Mouse (Mus musculus) retina, postnatal 1 day (tissue): Measurements from ENCODE around the gene Cpm.
"Not testable (repeated sequence)": the region's sequence is repeated elsewhere in the genome, so short reads cannot be mapped to it uniquely, and the experiment has no call there.

Experiments
- DNase-seq: peaks from one replicate; pipeline ENCODE4 v3.0.0-alpha.2; 2012

The Cpm gene

DNA sequence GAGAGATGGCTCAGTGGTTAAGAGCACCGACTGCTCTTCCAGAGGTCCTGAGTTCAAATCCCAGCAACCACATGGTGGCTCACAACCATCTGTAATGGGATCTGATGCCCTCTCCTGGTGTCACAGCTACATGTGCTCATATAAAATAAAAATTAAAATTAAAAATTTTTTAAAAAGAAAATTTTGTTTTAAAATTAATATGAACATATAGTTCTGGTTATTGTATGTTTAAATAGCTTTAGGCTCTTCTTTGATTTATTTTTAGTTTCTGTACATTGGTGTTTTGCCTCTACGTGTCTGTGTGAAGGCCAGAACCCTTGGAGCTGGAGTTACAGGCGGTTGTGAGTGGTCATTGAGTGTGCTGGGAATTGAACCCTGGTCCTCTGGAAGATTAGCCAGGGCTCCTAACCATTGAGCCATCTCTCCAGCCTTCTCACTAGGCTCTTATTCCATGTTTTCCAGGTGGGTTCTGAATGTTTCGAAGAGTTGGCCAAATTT lies 97.6 kb downstream of the Cpm start:
- no peak for DNase-seq

DNA sequence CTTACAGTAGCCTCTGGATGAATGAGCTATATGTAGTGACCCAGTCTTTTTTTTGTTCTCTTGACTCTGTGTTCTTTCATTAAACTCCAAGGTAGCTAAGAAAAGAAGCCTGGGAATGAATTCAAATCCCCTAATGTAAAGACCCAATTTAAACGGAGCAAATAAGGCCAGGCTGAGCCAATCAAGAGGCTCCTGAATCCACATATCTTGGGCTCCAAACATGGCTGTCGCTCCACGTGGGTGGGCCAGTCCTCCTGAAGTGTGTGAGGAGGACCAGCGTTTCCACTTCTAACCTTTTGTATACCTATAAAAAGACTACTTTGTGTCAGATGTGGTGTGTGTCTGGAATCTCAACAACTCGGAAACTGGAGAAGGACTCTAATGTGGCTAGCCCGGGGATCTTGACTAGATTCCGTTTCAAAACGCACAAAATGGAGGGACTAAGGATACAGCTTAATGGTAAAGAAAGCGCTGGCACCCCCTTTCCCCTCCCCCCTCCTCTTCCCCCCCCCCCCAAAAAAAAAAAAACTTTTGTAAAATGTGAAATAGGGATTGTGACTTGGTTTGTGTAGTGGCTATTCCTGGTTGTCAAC lies 98.3 kb downstream of the Cpm start:
- no peak for DNase-seq

DNA sequence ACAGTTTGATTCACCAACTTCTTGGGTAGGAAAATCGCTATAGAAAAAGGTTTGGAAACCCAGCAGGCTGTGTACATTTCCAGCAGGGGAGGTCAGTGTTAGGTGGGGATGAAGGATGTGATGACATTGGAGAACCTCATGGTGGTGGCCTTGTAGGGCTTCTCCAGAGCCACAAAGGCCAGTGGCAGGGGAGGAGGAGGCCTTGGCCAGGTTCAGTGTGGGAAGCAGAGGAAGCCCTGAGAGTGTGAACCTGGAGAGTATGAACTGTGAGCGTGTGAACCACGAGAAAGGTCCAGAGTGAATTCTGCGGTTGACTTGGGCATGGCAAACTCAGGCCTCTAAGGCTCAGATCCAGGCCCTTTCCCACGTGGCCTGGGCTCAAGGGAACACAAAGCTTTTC lies 99.3 kb downstream of the Cpm start:
- no peak for DNase-seq

DNA sequence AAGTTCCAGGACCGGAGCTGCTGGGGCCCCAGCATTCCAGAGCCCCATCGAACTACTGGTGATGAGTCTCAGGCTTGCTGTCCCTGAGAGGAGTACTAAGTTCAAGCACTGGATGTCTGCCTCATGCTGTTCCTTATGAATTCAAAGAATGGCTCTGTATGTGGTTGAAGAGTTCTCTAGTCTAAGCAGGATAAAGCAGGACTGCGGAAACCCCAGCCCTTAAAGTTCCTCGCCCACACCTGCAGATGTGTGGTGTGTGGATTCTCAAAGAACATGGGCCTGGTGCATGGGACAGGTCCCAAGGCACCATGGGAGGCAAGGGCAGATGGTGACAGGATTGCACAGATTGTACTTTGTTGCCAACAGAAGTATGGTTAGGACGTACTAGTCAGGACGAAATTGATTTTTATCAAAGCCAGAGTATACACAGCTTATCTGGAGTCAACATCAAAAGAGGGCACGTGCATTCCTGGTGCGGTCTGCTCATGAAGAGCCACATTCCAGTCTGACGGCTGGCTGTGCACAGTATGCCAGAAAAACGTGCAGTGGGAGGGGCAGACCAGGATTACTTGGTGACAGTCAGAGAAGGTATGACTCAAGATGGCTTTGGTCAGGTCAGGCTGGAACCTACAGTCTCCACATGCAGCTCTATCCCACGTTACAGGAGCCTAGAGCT lies 100.0 kb downstream of the Cpm start:
- DNase-seq: no peak

DNA sequence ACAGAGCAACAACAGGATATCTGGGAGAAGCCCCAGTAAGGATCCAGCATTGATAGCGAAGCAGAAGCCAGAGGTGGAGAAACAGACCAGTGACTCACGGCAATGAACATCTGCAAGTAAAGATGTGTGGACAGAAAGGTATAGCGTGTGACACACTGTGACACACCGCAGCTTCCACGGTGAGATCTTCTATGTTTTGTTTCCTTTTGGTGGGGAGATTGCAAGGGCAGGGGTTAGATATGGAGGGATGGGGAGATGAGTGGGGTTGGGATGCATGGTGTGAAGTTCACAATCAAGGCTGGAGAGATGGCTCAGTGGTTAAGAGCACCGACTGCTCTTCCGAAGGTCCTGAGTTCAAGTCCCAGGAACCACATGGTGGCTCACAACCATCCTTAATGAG lies 100.8 kb downstream of the Cpm start:
- DNase-seq: no peak

DNA sequence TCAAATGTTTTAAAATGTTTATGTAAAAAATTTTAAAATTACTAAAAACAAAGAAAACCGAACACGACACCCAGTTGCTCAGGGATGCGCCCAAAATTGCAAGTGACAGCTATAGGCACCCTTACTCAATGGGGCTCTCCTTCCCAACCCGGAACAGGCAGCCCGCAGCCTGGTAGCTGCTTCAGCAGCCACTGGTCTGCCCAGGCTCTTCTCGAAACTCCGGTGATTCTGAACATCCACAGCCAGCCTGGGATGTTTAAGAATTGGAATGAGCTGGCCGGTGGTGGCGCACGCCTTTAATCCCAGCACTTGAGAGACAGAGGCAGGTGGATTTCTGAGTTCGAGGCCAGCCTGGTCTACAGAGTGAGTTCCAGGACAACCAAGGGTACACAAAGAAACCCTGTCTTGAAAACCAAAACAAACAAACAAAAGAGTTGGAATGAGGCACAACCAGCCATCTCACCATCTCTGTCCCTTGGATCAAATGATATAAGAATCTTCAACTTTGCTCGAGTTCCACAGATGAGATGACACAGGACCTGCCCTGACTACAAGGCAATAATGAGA lies 101.4 kb downstream of the Cpm start:
- no peak for DNase-seq

DNA sequence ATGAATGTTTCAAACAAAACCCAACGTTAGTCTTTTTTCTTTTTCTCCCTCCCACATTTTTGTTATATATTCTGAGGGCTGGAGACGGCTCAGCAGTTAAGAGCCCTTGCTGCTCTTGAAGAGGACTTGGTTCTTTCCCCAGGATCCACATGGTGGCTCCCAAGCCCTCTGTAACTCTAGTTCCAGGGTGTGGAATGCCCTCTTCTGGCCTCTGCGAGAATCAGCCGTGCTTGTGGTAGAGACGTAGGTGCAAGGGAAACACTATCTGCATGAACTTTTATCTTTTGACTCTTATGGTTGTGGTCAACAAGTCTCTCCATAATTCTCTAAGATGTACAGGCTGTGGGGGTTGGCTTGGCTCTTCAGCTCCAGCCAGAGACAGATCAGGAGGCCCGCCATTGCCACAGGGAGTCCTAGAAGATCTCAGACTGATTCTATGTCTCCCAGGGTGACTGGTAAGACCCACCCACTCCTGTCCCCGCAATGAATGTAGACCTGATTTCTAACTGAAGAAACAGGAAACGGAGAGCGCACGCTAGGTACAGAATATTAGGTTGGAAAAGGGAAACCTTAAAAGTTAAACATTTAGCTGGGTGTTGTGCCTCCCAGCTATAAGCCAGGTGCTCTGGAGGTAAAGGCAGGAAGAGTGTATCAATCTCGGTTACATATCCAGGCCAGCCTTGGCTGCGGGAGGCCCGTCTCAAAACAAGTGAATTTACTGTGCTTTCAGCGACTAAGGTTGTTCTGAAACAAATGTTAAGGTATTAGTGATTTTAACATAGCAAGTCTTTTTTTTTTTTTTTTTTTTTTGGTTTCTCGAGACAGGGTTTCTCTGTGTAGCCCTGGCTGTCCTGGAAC lies 102.2 kb downstream of the Cpm start:
- DNase-seq: peak; percentile 35

DNA sequence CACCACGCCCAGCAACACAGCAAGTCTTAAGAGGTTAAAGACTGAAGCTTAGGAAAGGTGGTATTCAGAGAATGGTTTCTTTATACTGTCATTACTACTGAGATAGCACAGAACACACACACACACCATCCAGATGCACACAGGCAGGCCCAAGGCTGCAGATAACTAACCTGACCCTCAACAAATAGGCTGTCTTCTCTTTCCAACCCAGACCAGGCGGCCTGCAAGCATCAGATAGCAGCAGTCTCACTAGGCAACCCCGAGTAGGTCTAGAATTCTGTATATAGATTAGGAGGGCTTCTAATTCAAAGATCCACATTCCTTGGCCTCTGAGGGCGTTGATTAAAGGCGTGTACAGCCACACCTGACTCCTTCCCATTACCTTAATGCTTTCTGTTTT lies 102.9 kb downstream of the Cpm start:
- no peak for DNase-seq

DNA sequence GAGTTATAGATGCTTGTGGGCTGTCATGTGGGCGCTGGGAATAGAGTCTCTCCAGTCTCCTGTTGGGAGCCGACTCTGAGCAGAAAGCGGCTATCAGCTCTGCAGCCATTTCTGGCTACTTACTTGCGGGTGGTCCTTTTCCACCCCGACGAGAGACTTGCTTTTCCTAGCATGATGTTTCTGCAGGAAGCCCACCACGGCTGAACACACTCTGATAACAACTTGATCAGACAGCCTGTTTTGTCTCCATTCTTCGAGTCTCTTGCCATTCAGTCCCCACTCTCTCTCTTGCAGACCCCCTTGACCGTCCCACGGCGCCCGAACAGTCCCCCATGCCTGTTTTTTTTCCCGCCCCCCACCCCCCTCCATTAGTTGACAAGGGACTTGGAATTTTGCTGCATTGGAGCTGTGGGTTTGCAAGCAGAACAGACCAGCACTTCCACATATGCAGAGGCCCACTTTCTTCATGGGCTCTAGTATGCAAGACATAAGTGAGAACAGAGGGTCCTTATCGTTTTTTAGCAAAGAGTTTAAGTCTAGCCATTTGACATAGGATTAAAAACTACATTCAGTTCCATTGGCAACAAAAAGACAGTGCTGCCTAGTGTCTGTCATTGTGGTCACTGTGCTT lies 103.8 kb downstream of the Cpm start:
- no peak for DNase-seq

DNA sequence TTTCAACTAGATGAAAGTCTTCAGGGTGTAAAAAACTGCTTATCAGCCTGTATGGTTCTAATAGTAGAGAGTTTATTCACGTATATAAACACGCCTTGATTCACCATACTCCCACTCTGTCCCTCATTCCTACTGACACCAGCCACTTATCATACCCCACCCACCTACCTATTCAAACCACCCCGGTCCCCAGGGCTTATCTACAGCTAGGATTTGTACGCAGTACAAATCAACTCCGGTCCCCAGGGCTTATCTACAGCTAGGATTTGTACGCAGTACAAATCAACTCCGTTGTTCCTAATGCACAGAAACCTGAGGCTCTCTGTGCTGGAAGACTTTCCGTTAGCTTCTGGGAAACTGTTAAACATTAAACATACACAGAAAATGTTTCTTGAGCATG lies 104.3 kb downstream of the Cpm start:
- DNase-seq: not testable (repeated sequence)

DNA sequence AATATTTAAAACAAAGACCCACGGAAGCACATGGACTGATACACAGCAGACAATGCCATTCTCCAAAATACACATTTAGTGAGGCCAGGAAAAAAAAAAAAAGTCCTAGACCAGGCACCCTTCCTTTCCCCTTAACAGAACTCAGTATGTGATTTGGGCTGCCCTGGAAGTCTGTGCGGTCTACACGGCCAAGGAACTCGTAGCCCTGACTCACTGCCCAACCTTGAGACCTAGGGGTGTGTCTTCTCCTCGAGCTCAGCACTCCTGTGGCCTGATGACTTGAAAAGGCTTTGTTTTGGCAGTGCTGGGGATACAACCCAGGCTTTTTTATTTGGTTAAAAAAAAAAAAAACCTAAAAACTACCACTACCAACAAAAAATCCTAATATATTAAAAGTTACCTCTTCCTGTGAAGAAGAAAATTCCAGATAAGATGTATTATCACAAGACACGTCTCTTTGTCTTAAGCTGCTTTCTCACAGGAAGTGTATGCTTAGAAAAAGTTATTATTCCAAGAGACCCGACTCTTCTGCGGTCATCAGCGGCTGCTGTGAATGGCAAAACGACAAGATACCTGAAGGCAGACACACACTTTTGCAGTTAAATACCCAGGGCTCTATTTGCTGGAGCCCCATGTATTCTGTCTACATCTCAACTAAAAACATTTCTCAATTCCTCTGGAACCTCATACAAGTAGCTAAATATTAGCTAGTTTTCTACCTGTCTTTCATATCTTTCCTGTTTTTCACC lies 105.0 kb downstream of the Cpm start:
- not testable (repeated sequence) for DNase-seq

DNA sequence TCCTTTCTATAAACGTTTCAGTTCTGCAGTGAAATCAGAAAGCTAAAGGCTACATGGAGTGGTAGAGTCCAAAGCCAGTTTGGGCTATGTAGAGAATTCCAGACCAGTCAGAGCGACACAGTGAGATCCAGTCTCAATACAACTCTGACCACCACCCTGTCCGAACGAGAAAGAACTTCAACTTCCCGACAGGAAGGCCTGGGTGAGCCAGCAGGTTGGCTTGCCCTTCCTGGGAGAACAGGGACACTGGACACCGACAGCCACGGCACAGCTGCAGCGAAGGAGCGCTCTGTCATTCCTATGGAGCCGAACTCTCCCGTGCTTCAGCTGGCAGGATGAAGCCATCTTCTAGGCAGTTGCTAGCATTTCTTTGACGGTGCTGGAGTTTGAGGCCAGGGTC lies 106.1 kb downstream of the Cpm start:
- not testable (repeated sequence) for DNase-seq

DNA sequence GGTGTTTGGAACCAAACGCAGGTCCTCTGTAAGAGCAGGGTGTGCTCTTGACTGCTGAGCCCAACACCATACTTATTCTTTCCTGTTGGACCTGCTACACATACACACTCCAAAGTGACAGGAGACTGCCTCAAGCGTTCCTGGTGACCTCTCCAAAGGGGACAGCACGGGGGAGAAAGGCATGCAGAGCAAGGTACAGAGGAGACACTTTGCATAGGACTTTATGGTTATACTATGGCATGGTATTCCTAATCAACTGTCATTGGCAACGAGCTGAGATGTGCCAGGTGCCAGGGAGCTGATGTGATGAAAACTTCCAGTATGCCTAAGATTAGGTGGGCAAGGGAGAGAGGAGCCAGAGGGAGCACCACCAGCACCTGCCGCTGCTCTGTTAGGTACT lies 107.3 kb downstream of the Cpm start:
- DNase-seq: no peak
